Mouse (Mus musculus): ENCODE data around the gene Map3k20.
A peak's percentile ranks its signal among the peaks of the same experiment; 100 is the strongest.

The Map3k20 gene

DNA sequence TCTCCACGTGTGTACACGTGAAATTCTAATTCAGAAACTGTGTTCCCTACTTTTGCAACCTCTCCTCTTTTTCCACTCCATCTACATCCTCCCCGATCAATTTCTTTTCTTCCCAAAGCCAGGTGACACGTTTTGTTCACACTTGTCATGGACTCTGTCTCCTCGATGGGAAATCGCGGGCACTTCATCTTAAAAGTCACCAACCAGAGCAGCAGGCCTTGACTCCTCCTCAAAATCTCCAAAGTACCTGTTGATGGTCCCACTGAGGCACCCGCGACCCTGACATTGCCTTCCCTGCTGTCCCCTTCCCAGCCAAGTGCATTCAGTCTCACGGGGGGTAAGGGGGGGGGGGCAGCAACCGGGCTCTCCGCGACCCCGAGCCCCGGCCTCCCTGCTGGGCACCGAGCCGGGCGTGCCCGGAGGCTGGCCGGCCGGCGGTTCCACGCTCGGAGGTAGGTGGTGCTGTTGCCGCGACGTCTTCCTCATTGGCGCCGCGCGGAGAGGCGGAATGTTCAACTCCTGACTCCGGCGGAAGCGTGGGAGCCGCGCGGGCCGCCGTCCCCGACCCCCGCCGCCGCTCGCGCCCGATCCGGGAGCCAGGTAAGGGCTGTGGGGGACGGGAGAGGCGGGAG lies at the start of gene Map3k20:
Gene Map3k20 (plus strand): TSS at position 382 of the 632 bp plus-strand sequence.
- peak; percentile 77 for DNase-seq

GRCm38 (mm10) chr2:72238421-72238820 lies 47.0 kb upstream of the Map3k20 start:
- no peak for DNase-seq

- DNase-seq: no peak
These were observed 46.5 kb upstream of the Map3k20 start for GRCm38 (mm10) chr2:72238925-72239324.

- no peak for DNase-seq
These were observed 46.0 kb upstream of the Map3k20 start for GRCm38 (mm10) chr2:72239456-72239855.

DNA sequence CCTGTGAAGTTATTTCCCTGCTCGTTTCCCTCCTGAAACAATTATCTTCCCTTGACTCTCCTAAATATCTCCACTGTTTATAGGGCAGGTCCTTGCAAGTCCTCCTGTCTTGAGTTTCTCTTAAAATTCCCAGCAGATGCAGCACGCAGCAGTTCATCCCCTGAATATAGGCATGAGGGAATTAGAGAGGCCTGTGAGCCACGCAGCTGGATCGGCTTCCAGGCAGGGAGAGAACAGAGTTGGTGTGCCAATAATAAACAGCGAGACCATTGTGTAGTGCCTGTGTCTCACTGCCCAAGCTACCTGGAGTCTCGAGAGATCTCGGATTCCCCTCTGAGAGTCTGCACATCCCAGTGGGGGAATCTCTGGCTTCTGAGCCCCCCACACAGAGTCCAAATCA lies 45.4 kb upstream of the Map3k20 start:
- DNase-seq: no peak

DNA sequence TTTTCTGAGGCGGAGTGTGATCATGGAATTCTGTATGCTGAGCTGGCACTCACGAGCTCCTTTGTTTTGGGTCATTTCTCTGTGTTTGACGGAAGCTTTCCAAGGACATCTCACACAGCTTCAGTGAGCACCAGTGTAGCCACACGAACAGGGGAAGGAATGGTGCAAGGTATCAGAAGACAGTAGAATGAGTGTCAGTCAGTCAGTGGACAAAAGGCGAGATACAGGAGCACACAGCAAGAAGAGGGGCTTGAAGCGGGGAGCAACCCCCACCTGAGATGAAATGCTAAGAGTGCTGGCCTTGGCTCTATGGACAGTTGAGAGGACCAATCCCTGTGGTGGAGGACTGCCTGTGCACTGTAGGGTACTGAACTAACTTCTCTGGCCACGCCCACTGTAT lies 44.7 kb upstream of the Map3k20 start:
- DNase-seq: no peak

DNA sequence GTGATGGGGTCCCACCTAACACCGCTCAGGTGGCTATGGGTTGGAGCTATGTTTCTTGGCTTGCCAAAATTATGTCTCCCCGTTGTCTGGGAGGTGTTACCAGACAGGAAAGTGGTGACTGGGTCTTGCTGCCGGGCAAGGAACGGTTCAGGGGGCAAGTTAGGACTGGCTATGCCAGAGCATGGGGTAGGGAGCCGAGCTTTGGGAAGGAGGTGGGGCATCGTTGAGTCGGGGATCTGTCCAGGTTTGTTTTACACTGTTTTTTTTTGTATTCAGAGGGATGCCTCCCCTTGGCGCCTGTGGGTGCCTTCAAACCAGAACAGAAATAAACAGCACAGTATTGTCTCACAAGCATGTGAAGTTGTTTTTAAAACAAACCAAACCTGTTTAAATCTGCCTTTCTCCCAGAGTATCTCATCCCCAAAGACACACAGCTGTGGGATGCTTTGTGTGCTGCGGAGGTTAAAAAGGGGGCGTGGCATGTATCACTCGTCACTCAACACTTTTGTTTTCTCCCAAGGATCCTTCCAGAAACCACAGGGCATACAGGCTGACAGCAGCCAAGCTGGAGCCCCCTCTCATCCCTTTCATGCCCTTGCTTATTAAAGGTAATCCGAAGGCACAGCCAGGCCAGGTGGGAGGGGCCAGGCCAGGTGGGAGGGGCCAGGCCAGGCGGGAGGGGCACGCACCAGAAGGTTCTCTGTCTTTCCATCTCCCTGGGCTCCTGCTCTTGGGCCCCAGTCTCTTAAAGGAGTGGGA lies 43.5 kb upstream of the Map3k20 start:
- no peak for DNase-seq

DNA sequence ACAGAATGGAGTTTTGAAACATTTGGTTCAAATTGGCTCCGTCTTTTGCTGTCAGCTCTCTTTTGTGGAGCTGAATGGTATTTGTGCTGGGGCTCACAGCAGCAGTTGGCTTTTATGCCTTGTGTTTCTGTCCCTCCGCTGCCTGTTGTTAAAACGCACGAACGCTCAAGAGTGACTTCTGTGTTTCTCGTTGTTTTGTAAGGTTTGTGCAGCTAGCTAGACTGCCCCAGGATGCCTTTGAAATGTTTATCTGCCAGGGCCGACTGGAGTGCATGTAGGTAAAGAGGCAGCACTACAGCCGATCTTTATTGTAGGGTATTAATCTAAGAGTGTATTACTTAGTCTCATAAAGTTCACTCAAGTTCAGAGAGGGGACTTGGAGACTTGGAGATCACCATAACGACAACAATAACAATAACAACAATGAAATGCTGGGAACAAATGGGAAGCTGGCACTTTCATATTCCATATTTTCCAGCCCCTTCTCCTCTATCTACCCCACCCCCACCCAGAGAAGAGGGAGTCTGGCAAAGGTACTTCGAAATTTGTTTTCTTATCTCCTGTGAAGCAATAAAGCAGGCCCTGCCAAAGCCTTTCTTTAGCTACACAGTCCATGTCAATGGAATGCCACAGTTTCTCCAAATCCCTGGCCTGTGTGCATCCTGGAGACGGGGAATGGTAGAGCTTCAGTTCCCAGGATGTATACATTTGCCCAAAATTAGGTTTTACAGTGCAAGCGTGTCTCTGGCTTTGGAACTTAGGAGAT lies 42.3 kb upstream of the Map3k20 start:
- DNase-seq: peak in 1 of 2 experiments; percentile 24

GRCm38 (mm10) chr2:72245631-72246030 lies 39.8 kb upstream of the Map3k20 start:
- no peak for DNase-seq

DNA sequence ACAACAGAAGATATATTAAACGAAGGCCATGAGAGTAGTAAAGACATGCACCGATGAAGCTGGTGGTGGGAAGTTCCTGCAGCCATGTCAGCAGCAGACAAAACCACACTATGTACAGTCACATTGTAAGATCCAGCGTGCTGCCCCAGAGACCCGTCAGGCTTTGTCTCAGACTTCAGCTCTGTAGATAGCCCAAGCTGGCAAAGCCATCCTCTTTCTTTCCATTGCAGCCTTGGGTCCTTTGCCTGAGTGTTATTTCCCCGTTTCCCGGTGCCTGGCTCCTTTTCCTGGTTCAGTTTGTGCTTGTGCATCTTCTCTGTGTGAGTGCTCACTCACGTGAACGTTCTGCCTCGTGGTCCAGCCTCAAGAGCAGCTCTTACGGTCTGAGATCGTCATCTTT lies 39.1 kb upstream of the Map3k20 start:
- no peak for DNase-seq

DNA sequence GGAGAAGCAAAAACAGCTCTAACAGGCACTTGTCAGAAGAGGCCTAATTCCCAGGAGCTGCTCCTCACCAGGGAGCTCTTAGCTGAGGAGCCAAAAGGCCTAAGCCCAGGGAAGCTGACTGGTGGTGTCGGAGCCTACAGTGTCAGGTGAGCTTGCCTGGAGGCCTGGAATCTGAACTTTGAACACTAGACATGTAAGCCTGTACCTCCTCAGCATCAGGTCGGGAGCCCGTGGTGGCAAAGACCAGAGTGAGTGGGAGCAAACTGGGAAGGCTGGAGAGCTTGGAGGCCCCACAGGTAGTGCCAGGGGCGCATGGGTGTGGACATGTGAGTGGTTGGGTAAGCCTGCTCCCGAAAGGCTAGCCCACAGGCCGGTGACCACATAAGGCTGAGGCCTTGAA lies 37.6 kb upstream of the Map3k20 start:
- DNase-seq: no peak

- no peak for DNase-seq
These were observed 32.6 kb upstream of the Map3k20 start for GRCm38 (mm10) chr2:72252510-72253505.

- DNase-seq: no peak
These were observed 31.6 kb upstream of the Map3k20 start for GRCm38 (mm10) chr2:72253882-72254281.

GRCm38 (mm10) chr2:72254813-72255582 lies 30.4 kb upstream of the Map3k20 start:
- DNase-seq: peak in 1 of 2 experiments; percentile 26

DNA sequence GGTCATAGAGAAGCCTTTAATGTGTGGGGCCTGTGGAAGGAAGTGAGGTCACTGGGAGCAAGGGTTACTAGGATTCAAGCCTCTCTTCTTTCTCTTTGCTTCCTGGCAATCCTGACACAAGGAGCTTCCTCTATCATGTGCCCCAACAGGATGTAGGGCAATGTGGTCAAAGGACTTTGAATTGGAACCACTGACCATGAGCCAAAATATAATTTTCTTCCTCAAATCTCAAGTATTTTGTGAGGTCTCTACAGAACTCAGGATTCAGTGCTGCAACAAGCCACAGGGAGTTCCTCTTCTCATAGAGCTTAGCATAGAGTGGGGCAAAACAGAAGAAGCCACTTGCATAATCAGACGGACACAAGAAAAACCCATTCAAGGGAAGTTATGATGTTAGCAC lies 24.7 kb upstream of the Map3k20 start:
- DNase-seq: peak in 1 of 2 experiments; percentile 35

DNA sequence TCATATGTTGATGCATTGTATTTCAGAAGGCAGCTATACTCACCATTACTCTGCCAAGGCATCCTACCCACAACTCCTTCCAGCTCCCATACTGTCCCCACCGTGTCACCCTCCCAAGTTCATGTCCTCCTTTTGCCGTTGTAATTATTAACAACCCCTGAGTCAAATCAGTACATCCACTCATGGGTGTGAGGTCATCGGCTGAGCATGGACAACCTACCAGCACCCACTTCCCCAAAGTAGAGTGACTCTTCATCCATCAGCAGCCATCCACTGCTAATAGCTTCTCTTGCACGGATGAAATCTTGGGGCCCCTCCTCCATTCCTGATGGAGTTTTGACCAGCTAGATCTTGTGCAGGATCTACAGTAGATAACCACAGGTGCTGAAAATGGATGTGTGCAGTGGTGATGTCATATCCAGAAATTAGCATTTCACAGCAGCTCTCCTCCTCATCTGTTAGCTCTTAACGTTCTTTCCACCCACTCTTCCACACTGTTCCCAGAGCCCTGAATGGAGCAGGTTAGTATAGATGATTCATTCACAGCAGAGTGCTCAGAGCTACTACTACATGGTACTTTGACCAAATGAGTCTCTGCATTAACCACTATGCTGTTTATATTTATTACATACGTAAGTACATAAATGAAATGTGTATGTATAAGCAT lies 22.5 kb upstream of the Map3k20 start:
- no peak for DNase-seq

DNA sequence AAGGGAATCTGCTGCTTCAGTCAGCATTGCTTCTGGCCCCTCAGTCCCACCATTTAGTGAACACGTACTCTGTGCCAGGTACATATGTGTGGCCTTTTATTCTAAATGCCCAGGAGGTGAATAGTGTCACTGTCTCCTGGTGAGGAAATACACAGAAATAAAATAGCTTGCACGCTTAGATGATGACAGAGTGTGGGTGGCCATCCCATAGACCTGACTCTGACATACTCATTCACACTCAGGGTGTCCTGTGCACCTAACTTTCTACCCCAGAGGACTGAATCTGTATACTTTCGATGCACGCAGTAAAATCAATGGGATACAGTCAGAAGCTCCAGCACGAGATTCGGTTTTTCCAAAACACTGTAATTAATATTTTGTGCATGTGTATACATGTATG lies 18.0 kb upstream of the Map3k20 start:
- DNase-seq: no peak

DNA sequence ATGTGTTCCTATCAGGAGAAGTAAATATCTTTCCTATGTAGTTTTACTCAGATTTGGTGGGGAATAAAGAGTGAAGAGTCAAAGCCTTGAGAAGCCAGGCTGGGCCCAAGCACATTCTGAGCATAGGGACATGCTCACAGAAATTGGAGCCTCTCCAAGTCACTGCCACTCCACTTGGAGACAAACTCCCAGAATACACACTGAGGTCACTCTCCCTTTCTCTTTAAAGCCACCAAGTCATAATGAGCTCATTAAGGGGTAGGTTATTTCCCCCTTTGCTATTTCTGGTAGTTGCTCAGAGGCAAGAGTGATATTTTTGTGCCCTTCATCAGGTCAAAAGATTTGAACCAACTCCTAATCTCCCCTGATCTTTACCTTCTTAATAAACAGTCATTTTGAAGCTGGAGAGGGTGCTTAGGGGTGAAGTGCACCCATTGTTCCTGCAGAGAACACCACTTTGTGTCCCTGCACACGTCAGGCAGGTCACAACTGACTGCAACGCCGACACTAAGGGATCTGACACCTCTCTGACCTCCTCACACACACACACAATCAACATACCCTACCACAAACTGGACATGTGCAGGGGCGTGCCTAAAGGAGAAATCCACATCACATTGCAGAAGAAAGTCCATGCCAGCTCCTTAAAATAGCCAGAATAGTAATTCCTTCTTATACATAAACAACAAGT lies 15.6 kb upstream of the Map3k20 start:
- DNase-seq: peak in 1 of 2 experiments; percentile 30

- no peak for DNase-seq
These were observed 7.1 kb upstream of the Map3k20 start for GRCm38 (mm10) chr2:72278247-72278873.

DNA sequence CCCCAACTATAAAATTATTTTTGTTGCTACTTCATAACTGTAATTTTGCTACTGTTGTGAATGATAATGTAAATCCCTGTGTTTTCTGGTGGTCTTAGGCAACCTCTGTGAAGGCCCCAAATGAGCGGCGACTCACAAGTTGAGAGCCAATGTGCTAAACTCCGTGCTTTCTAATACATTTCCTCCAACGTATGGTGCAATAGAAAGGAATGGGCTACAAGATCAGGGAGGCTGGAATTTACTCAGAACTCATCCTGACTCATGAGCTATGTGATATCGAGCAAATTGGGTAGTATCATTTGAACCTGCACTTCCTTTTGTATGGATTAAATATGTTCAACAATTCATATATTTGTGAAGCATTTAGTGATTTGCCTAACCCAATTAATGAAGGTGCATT lies 4.9 kb upstream of the Map3k20 start:
- no peak for DNase-seq
